Mouse (Mus musculus) forebrain, embryonic 16.5 days (tissue): Measurements from ENCODE around the gene Gm20388. TPM values are rescaled to one million over a fixed set of nuclear protein-coding genes. Genes with fewer than 3 reads are reported as not detected.

Experiments used
- ATAC-seq: fragments of 200-750 bp; cut with Nextera tagmentation; 2 replicates; pipeline ENCODE4 v1.8.0; 2017; ENCODE audit warnings: mild to moderate bottlenecking, moderate library complexity
- H3K27ac ChIP-seq: fragments of 300-500 bp; sonication (generic); 2 replicates; pipeline ENCODE4 v1.5.1; 2014; ENCODE audit warnings: low read length, control low read depth
- H3K27me3 ChIP-seq: fragments of 300-500 bp; sonication (generic); replicated peaks from 2 replicates; pipeline ENCODE4 v1.6.1; 2014; ENCODE audit warnings: low read length; ENCODE audit not compliant: control insufficient read depth, insufficient read depth
- H3K36me3 ChIP-seq: fragments of 300-500 bp; sonication (generic); 2 replicates; pipeline ENCODE4 v1.6.1; 2014; ENCODE audit not compliant: control insufficient read depth, insufficient read depth
- H3K4me1 ChIP-seq: fragments of 300-500 bp; sonication (generic); replicated peaks from 2 replicates; pipeline ENCODE4 v1.6.1; 2014; ENCODE audit warnings: low read length; ENCODE audit not compliant: control insufficient read depth, insufficient read depth
- H3K4me2 ChIP-seq: fragments of 300-500 bp; sonication (generic); 2 replicates; pipeline ENCODE4 v1.6.1; 2014; ENCODE audit warnings: mild to moderate bottlenecking, low read length, control low read depth
- H3K4me3 ChIP-seq: fragments of 300-500 bp; sonication (generic); replicated peaks from 2 replicates; pipeline ENCODE4 v1.5.1; 2014; ENCODE audit warnings: mild to moderate bottlenecking, low read length, control low read depth
- H3K9ac ChIP-seq: fragments of 300-500 bp; sonication (generic); replicated peaks from 2 replicates; pipeline ENCODE4 v1.6.1; 2014; ENCODE audit warnings: low read depth, low read length, control low read depth
- H3K9me3 ChIP-seq: fragments of 300-500 bp; sonication (generic); 2 replicates; pipeline ENCODE4 v1.6.1; 2016; ENCODE audit warnings: low read length; ENCODE audit not compliant: control insufficient read depth
- WGBS: fragments of 180-500 bp; shearing (Covaris S2); extraction: QIAGEN DNeasy Blood & Tissue Kit; methylation state at CpG from one replicate; pipeline ENCODE4 v1.1.7; 2014; 5-methylcytosine and 5-hydroxymethylcytosine counted together
- polyA plus RNA-seq: library from polyadenylated mRNA; unstranded; fragments of >200 nt; fragmentation: Nextera tagmentation; extraction: Ambion mirVana; gene quantifications from 2 replicates; pipeline ENCODE4 v1.2.1, GENCODE M21; 2015

Gm20388 gene
- polyA plus RNA-seq, 1 experiment from 2014 or later, result 4.7 TPM

DNA sequence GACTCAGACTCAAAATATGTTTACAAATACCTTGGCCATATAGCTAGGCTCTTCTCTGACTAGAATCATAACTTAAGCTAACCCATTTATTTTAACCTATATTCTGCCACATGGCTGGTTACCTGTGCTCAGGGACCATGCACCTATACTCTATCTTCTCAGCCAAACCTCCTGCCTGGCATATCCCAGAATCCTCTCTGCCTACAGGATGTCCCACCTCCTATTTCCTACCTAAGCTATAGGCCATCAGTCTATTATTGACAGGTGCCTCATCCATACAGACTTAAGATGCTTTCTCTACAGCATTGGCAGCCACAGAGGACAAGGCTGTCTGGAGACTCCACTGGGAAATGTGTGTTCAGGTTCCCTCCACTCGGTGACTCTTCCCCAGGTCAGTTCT lies 1468.7 kb downstream of the Gm20388 start:
- H3K27me3 ChIP-seq, result no peaks in the 10 kb centered on the region
- no peaks in the 10 kb centered on the region for H3K36me3 ChIP-seq
- no peak overlapping the region for H3K4me3 ChIP-seq
- no peak overlapping the region for H3K9ac ChIP-seq
- H3K9me3 ChIP-seq, result no peaks in the 10 kb centered on the region
- H3K4me1 ChIP-seq, result peaks cover 12% of the 10 kb centered on the region
- no peak overlapping the region for H3K4me2 ChIP-seq
- WGBS, result 98% methylated on average over 1 of the region's 1 CpGs
- H3K27ac ChIP-seq, result no peak overlapping the region
- no peak for ATAC-seq

DNA sequence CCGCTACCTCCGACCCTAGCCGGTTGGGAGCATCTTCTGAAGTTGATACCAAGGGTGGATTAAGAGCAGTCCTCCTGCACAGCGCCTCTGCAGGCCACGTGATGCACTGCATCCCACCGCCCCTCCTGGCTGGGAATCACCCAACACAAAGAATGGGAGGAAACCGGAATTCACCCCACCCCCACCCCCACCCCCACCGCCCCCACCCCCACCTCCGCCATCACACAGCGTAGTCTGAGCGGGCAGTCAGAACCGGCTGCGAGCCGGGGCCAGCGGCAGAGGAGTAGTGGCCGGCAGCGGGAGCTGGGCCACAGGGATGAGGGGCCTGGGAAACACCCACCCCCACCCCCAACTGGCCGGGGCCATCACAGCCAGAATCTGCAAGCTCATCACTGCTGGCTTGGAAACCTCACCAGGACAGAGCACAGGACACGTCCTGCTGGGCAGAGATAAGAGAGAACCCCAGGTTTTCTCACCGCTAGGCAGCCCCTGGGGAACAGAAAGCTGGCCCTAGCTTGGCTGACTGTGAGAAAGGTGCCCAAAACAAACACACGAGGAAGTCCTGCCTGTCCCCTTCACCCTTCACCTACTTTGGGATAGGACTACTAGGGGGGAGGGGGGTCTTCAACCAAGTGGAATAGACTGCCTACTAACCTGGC lies 1472.1 kb downstream of the Gm20388 start:
- WGBS, result 3% methylated on average over 21 of the region's 21 CpGs
- ATAC-seq, result peak; percentile 86

DNA sequence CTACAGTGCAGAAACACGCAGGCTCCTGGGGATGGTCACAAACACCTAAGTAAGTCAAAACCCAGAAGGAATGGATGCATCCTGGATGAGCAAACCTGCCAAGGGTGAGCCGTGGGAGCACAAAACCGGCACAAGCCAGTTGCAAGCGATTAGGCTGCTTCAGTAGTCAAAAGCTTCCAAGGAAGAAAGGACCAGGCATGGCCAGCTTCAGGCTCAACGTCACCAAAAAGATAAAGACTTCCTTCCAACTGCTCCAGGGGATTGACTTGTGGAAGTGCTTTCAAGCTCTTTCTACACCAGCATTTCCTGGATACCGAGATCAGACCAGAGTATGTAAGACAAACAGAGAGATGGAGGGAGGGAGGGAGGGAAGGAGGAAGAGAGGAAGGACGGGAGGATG lies 1474.9 kb downstream of the Gm20388 start:
- no peak for ATAC-seq
- peaks cover 4% of the 10 kb centered on the region for H3K4me1 ChIP-seq
- 64% methylated on average over 7 of the region's 7 CpGs for WGBS
- no peak overlapping the region for H3K27ac ChIP-seq
- H3K4me2 ChIP-seq, result no peak overlapping the region
- no peaks in the 10 kb centered on the region for H3K9me3 ChIP-seq
- no peak overlapping the region for H3K9ac ChIP-seq
- peaks cover 11% of the 10 kb centered on the region for H3K27me3 ChIP-seq
- no peaks in the 10 kb centered on the region for H3K36me3 ChIP-seq
- H3K4me3 ChIP-seq, result no peak overlapping the region

More for the DNA sequence above, 1472.1 kb downstream of the Gm20388 start:
- Histone ChIP-seq H3K36me3 (no peaks in the 10 kb centered on the region), H3K4me2 (peak overlapping the region; percentile 65), H3K27ac (no peak overlapping the region), H3K9me3 (no peaks in the 10 kb centered on the region), H3K4me1 (peaks cover 6% of the 10 kb centered on the region), H3K4me3 (peak overlapping the region; percentile 43), H3K9ac (peak overlapping the region; percentile 60), H3K27me3 (no peaks in the 10 kb centered on the region)

DNA sequence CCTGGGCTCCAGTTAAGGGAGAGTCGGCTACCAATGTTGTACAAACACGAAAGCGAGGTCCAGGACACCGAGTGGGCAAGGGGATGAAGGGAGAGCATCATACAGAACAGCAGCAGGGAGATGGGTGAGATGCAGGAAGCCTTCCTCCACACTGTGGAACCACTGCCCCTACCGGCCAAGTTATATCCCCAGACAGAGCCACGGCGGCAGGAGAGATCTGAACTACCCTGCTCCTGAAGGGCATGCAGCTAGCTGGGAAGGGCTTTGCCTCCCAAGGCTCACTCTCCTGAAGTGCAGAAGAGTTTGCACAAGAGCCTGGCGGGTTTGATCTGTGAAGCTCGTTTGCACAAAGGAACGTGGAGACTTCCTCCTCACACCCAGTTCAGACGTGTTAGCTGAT lies 1480.0 kb downstream of the Gm20388 start:
- H3K4me3 ChIP-seq, result no peak overlapping the region
- WGBS, result 13% methylated on average over 11 of the region's 11 CpGs

DNA sequence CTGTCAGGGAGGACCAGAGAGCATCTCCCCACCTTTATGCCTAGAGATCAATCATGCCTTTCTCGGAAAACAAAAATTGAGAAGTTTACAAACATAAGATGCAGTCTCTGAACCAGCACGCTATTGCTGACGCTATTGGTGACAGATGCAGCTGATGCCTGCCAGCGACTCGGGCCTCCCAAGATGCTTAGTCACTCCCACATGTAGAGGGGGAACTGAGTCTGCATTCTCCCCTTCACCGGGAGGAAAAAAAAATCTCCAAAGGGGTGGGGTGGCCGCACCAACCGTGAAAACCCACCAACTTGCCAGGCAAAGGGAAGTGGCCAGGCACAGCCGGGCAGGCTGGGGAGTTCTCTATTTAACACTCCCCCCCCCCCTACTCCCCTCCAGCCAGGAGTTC lies 1480.6 kb downstream of the Gm20388 start:
- peaks cover 10% of the 10 kb centered on the region for H3K4me1 ChIP-seq
- H3K4me3 ChIP-seq, result no peak overlapping the region
- ATAC-seq, result no peak
- peaks cover 44% of the 10 kb centered on the region for H3K27me3 ChIP-seq
- H3K36me3 ChIP-seq, result no peaks in the 10 kb centered on the region
- H3K9me3 ChIP-seq, result no peaks in the 10 kb centered on the region
- H3K4me2 ChIP-seq, result no peak overlapping the region
- WGBS, result 3% methylated on average over 9 of the region's 9 CpGs
- H3K27ac ChIP-seq, result no peak overlapping the region
- H3K9ac ChIP-seq, result no peak overlapping the region

More for the DNA sequence above, 1480.0 kb downstream of the Gm20388 start:
- Histone ChIP-seq H3K4me2 (no peak overlapping the region), H3K27ac (no peak overlapping the region), H3K36me3 (no peaks in the 10 kb centered on the region), H3K4me1 (peaks cover 10% of the 10 kb centered on the region), H3K9me3 (no peaks in the 10 kb centered on the region), H3K9ac (no peak overlapping the region), H3K27me3 (peaks cover 42% of the 10 kb centered on the region)
- ATAC-seq, result no peak

DNA sequence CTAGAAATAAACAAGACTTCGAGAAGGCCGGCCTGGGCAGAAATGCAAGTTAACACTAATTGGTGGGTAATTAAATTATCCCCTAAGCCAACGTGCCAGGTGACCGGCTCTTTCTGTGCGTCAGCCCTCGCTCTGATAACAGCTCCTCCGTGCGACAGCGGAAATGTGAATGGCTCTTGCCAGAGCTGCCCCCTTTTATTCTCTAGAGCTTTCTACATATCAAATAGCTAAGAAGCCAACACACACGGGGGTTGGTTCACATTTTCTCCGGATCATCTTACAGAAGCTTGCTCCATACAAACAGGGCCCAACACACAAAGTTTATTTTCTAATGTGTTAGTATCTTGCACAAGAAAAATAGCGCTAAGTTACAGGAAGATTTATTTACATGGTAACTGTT lies 1481.1 kb downstream of the Gm20388 start:
- no peaks in the 10 kb centered on the region for H3K9me3 ChIP-seq
- ATAC-seq, result no peak
- no peak overlapping the region for H3K27ac ChIP-seq
- H3K27me3 ChIP-seq, result peaks cover 49% of the 10 kb centered on the region
- no peak overlapping the region for H3K4me3 ChIP-seq
- WGBS, result 7% methylated on average over 12 of the region's 12 CpGs
- no peak overlapping the region for H3K4me2 ChIP-seq
- no peaks in the 10 kb centered on the region for H3K36me3 ChIP-seq
- peaks cover 10% of the 10 kb centered on the region for H3K4me1 ChIP-seq
- no peak overlapping the region for H3K9ac ChIP-seq

DNA sequence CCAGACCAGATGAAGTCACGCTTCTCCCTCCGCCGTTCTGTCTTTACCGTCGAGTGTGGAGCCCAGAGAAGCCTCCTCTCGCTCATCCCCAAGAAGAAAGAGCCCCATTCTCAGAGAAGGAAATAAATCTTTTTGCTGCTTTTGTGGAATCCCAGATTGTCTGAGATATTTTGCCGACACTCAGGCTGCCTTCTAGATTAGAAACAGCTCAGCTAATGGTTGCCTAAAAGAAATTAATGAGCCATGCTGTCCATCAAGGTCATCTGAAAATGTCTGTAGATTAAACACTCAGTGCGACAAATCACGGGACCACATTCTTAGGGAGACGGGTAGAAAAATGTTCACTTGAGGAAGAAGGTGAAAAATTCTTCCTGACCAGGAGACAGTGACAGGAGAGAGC lies 1481.8 kb downstream of the Gm20388 start:
- Histone ChIP-seq H3K4me2 (no peak overlapping the region), H3K27ac (no peak overlapping the region), H3K9me3 (no peaks in the 10 kb centered on the region), H3K4me1 (peaks cover 10% of the 10 kb centered on the region), H3K9ac (no peak overlapping the region), H3K4me3 (no peak overlapping the region), H3K27me3 (peaks cover 54% of the 10 kb centered on the region), H3K36me3 (no peaks in the 10 kb centered on the region)
- ATAC-seq, result no peak
- 31% methylated on average over 10 of the region's 10 CpGs for WGBS

DNA sequence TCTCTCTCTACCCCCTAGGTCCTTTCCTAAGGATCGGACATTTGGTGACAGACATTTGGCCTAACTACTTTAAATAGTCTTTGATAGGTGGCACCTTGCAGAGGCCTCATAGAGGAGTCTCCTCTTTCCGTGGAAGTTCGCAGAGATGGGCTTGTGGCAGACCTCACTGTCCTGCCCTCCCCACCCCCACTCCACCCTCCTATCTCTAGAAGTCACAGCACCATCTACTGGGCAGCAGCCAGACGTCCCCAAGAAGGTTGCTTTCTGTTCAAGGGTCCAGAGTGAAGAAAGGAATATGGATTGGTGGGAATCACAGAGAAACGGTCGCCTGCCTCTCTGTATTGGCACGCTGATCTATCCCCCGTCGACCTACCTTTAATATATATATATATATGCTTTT lies 1482.5 kb downstream of the Gm20388 start:
- Histone ChIP-seq H3K4me2 (no peak overlapping the region), H3K9me3 (no peaks in the 10 kb centered on the region), H3K9ac (no peak overlapping the region), H3K4me3 (no peak overlapping the region), H3K27me3 (peaks cover 54% of the 10 kb centered on the region), H3K27ac (no peak overlapping the region), H3K36me3 (no peaks in the 10 kb centered on the region), H3K4me1 (peaks cover 10% of the 10 kb centered on the region)
- WGBS, result 25% methylated on average over 9 of the region's 9 CpGs
- ATAC-seq, result no peak

DNA sequence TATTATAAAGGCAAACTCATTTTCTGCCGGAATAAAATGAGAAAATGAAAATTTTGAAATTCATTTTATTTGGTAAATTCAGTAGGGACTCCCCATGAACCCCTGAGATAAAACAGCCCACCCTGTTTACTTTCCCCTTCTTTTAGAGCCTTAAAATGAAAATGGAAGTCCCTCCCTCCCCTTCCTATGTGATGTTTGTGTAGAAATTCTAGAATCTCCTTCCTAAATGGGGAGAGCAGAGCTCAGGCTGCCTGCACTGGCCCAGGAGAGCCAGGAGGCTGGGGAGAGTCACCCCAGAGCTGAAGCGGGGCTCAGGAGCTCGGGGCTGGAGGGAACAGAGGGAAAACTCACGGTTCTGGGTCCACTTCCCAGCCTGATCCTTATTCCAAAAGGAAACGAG lies 1484.0 kb downstream of the Gm20388 start:
- Histone ChIP-seq H3K9ac (no peak overlapping the region), H3K27ac (no peak overlapping the region), H3K4me1 (peaks cover 10% of the 10 kb centered on the region), H3K36me3 (no peaks in the 10 kb centered on the region), H3K27me3 (peaks cover 52% of the 10 kb centered on the region), H3K9me3 (no peaks in the 10 kb centered on the region), H3K4me2 (no peak overlapping the region), H3K4me3 (no peak overlapping the region)
- ATAC-seq, result no peak
- 52% methylated on average over 5 of the region's 5 CpGs for WGBS

DNA sequence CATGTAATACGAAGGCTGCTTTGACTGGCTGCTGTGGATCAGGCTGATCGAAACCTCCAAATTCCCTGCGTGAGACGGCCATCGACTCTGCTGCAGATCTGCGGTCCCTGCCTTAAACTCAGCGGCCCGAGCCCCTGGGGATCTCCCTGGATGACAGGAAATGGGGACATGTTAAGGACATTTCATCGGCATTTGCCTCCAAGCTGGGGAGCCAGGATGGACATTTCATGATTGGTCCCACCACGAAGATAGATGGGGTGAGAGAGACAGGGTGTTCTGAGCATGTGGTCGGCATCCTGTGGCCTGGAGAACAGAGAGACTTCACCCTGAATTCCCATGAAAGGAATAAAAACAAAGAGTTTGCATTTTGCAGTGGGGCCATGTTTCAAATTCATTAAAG lies 1484.7 kb downstream of the Gm20388 start:
- no peak overlapping the region for H3K4me3 ChIP-seq
- WGBS, result 66% methylated on average over 11 of the region's 11 CpGs
- H3K36me3 ChIP-seq, result no peaks in the 10 kb centered on the region
- peaks cover 10% of the 10 kb centered on the region for H3K4me1 ChIP-seq
- ATAC-seq, result no peak
- H3K4me2 ChIP-seq, result no peak overlapping the region
- peaks cover 45% of the 10 kb centered on the region for H3K27me3 ChIP-seq
- H3K27ac ChIP-seq, result no peak overlapping the region
- H3K9me3 ChIP-seq, result no peaks in the 10 kb centered on the region
- no peak overlapping the region for H3K9ac ChIP-seq
